Mouse (Mus musculus) spleen, adult 12 weeks (tissue): ENCODE measurements around the gene Fam229a.
"Not testable (repeated sequence)": the region's sequence is repeated elsewhere in the genome, so short reads cannot be mapped to it uniquely, and the experiment has no call there.

Source experiments
- DNase-seq: peaks from one replicate; pipeline ENCODE4 v3.0.0; 2022; ENCODE audit warnings: low spot score

The Fam229a gene

GRCm38 (mm10) chr4:129490972-129491880, at the start of gene Fam229a, which contains the start of gene Tssk3:
Gene Fam229a (plus strand): TSS chr4:129491190.
Gene Tssk3 (minus strand): TSS chr4:129491022.
- no peak for DNase-seq

DNA sequence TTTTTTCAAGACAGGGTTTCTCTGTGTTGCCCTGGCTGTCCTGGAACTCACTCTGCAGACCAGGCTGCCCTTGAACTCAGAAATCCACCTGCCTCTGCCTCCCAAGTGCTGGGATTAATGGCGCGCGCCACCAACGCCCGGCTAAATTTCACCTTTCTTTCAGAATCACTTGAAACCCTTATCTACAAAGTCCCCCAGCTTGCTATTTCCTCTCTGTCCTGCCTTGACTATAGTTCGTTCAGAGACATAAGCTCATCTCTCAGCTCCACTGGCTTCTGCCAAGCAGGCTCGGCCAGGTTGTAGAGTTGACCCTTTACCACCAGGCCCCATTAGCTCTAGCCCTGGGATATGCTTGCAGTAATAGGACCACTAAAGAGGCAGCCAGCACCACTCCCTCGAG, 43.6 kb upstream of the Fam229a start:
- DNase-seq = no peak

DNA sequence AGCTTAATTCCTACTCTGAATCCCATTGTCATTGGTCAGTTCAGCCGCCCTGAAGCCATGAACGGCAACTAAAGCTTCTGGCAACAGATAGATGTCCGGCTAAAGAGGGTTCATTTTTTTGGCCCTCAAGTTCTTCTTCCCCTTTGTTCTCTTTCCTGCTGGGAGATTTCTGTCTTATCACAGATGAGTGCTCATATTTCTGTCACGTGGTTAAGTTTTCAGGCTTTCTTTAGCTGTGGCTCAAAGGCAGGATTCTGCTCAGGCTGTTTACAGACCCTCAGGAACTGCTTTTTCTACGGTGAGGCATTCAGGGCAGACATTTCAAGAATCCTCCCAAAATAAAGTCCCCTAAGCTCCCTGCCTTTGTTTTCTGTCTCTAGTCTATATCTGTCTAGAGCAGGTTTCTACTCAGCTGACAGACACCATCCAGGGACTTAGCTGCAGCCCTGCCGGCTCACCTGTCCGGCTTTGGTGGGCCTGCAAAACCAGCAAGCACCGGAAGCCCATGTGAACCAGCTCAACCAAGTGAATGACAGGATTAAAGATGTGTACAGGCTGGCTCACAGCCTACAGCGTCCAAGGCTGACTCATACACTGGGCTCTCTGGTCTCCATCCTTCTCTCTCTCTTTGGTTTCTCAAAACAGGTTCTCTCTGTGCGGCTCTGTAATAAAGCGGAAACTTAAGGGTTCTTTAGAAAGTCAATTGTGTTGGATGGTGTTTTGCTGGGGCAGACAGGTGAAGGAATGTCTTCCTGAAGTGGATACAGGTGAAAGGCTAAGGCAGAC, 43.0 kb upstream of the Fam229a start:
- DNase-seq = no peak

DNA sequence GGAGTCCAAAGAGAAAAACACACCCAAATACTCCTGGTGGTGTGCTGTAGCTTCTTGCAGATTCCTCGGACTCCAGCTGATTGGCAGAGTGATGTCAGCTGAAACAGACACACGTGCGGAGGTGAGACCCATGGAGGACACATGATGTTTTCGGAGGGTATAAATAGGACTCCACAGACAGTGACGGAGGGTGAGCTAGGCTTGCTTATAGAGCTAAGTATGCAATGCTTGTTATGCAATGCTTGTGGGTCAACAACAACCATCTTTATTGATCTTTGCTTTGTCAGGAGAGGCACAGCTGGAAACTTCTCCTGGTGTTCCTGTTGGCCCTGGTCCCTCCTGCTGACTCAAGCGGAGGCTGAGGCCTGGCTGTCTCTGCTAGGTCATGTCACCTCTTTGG, 42.3 kb upstream of the Fam229a start:
- DNase-seq = no peak

DNA sequence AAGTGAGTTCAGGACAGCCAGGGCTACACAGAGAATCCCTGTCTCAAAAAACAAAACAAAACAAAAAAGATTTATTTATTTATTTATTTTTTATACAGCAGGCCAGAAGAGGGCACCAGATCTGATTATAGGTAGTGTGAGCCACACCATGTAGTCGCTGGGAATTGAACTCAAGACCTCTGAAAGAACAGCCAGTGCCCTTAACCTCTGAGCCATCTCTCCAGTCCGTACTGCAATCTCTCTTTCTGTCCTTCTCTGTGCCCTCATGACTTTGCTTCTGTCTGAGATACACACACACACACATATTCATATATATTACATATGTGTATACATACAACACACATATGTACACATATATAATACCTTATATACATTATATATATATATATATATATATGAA, 40.1 kb upstream of the Fam229a start:
- no peak for DNase-seq

DNA sequence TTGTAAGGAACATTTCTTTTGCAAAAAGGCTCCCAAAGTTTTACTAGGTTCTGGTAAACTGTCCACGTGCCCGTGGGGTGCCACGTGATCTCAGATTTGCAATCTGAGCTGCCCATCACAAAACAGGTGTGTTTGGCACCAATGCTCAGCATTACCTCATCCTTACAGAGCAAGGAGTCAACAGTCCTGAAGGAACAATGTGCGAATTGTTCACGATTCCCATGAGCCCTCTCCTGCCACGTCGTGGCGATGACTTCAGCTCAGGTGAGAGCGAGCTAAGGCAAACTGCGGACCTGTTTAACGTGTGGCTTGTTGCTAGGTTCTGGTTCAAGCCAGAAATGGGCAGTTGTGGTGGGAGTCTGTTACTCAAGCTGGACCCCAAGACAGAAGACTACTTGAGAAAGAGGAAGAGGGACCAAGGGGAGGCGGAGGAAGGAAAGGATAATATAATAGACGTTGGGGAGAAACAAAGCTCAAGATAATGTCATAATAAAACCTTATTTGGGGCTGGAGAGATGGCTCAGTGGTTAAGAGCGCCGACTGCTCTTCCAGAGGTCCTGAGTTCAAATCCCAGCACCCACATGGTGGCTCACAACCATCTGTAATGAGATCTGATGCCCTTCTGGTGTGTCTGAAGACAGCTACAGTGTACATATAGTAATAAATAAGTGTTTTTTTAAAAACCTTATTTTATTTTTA, 39.4 kb upstream of the Fam229a start:
- DNase-seq = no peak

DNA sequence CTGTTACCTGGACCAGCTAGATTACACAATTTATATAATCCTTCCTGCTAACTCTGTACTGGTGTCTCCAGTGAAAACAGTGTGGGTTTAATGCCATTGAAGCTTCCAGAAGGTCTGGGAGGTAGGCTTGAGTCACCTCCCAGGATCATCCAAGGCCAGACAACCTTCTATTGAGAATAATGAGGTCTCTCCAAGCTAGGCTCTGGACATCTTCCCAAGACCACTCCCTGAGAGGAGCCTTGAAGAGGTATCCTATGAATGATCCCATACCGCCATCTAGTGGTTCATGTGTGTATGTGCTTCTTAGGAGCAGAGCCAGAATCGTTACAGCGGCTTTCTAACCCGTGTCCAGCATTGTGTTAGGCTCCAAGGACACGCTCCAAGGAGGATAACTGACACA, 35.7 kb upstream of the Fam229a start:
- peak; percentile 43 for DNase-seq

DNA sequence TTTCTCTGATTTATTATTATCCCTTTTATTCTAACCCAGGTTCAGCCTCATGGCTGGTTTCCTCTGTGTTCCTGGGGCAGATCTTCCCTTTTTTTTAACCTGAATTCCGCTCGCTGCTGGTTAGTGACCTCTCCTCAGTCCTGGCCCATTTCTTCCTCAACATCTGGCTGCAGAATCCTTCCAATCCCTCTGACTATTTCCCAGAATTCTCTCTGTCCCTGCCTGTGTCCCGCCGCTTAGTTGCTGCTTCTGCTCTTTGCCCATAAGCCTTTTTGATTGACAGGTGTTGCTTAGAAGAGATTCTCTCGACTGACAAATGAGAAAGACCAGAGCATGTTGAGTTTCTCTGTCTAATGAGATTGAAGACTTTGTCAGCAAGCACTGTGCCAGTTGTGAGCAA, 34.9 kb upstream of the Fam229a start:
- no peak for DNase-seq

- not testable (repeated sequence) for DNase-seq
Observed at GRCm38 (mm10) chr4:129457311-129457710, 33.7 kb upstream of the Fam229a start.

GRCm38 (mm10) chr4:129459726-129460125, 31.3 kb upstream of the Fam229a start:
- no peak for DNase-seq

DNA sequence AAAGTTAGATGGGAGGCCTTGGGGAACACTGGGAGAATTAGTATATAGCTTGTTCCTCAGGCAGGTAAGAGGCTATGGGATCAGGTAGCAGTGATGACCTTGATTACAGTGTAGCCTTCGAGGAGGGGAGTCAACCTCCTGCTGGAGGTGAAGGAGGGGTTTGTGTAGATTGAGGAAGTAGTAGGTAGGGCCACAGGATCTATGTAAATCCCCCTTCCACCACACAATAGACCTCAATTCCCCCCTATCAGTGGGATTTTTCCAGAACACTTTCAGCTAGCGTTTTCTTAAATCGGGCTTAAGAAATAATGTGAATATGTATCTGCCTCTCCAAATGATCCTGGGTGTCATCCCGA, 30.2 kb upstream of the Fam229a start:
- DNase-seq = no peak

DNA sequence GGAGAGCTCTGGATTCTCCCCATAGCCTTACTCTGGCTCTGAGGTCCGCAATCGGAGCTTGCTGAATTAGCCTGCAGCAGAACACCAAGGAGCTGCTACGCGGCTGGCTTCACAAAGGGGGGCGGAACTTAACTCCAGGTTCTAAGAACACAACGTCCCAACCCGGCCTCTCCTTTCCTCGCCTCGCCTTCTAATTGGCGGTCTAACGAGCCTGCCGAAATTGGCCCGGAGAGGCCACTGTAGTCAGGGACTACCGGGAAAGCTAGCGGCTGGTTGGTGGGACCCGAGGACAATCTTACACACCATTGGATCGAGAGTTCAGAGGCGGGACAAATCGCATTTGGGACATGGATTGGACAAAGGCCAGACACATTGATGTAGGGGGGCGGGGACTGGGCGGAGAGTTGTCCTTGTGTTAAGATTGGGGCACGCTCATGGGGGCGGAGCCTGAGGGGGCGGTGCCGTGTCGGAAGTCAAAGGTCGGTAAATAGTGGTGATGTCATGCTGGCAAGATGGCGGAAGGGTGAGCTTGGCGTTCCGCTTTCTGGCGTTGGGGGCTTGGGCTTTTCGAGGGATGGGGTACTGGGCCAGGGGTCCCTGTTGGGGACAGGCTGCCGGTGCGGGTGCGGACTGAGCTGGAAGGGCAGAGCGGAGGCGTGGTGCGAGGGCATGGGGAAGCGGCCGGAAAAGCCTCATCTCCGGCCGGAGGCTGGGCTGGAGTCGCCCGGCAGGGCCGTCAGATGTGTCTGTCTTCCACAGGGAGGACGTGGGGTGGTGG, 29.6 kb upstream of the Fam229a start, which contains the start of gene Bsdc1:
TSS of gene Bsdc1 (plus strand) at position 399 of the 778 bp plus-strand sequence.
- DNase-seq = peak; percentile 99

DNA sequence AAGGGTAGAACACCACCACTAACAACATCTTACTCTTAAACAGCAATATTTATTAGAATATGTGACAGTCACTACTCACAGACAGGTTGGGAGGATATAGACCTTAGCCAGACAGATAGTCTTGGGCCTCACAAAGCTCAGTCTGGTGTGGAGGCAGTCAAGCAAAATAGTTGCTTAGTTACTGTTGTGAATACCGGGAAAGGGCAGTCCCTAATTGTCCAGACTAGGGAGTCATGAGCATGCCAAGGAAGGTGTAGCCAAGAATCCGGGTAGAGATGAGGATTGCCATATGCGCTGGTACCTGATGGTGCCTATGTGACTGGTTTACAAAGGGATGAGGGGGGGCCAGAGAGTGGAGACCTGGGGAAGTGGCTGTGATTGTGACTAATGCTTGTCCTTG, 28.9 kb upstream of the Fam229a start:
- peak; percentile 28 for DNase-seq

DNA sequence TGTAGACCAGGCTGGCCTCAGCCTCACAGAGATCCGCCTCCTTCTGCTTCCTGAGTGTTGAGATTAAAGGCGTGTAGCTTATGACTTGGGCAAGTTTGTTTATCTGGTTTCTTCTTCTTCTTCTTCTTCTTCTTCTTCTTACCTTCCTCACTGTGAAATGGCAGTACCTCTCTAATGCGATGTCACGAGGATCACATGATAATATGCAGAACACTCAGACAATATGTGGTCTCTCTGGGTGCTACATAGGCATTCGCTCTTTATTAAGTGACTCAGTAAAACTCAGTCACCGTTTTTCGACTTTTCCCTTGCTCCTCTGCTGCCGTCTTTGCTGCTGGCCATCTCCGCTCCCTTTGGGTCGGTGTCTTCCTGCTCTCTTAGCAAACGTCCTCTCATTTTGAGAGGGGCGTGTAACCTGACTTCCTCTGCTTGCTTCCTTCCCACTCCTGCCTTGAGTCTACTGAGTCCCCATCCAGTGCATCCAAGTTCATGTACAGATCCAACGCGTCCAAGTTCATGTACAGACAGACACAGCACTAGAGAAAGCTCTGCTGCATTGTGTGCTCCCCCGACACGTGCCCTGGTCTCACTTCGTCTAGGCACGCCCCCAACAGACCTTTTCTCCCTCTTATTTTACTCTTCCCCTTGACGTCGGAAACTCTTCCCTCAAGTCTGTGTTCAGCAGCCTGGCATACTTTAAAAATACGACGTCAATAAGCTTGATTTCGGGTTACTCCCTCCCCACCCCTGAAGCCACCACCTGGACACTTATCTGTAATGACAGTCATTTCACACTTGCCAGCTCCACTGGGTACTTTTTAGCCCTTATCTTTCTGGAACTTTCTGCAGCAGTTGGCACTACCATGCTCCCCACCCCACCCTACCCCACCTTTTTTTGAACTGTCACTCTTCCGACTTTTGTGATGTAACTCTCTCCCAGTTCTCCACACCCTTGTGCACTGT, 27.6 kb upstream of the Fam229a start:
- peak; percentile 66 for DNase-seq

- DNase-seq = peak; percentile 53
Observed at GRCm38 (mm10) chr4:129464286-129464815, 26.6 kb upstream of the Fam229a start.

DNA sequence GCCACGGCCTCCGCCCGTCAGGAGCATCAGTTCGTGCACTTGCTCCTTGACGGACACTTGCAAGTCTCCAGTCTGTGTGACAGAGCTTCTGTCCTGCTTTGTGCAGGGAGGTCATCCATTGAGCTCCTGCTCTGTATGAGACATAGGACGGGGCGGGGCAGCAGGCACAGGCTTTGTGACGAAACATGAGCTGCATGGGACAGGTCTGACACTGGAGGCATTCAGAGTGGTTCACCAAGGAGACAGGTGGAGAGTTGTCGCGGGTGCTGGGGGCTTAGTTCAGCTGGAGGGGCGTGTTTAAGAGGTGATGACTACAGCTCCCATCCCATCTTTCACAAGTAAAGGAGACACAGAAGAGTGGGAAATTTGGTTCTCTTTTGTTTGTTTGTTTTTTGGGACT, 14.9 kb upstream of the Fam229a start:
- no peak for DNase-seq

DNA sequence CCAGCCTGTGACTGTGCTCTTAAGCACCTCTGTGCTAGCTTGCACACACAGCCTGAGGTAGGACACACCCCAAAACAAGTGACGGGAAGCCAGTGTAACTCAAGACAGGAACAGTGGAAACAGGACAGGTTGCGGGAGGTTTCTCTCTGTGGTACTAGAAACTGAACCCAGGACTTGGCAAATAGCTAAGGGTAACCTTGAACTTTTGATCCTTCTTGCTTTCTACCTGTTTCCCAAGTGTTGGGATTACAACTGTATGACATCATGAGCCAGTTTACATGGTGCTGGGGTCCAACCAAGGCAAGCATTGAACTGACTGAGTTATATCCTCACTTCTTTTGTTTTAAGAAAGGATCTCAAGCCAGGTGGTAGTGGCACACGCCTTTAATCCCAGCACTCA, 11.1 kb upstream of the Fam229a start:
- no peak for DNase-seq

- no peak for DNase-seq
Observed at GRCm38 (mm10) chr4:129481090-129481489, 9.9 kb upstream of the Fam229a start.

- no peak for DNase-seq
Observed at GRCm38 (mm10) chr4:129494681-129495080, 3.7 kb downstream of the Fam229a start.
